Mouse (Mus musculus) adrenal gland, adult 8-10 months (tissue): ENCODE measurements around the gene Rbm20. TPM values are rescaled to one million over a fixed set of nuclear protein-coding genes. Genes with fewer than 3 reads are reported as not detected.
A peak's percentile ranks its signal among the peaks of the same experiment; 100 is the strongest.

Experiments used
- DNase-seq: peaks from one replicate; pipeline ENCODE4 v3.0.0; 2022
- total RNA-seq, 4 experiments: library from RNA; stranded (reverse); gene quantifications; 2 replicates each; pipeline ENCODE4 v1.2.4; 2022

The Rbm20 gene
- total RNA-seq, 4 experiments from 2014 or later = 1.4 to 1.9 (median 1.7) TPM

DNA sequence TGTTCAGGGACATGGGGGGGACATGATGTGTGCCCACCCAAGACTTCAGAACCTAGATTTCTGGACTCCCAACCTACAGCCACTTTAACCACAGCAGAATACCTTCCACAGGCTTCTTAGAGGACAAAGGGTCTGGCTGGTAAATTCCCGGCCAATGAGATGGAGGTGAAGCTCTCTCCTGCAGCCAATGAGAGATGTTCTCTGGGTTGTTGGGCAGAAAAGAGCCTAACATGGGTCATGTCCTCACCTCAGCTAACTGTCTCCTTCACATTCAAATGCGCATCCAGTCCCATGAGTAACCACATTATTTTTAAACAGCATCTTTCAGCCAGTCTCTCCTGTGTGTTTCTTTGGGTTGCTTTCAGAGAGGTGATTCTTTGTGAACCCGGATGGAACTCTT lies 5.7 kb upstream of the Rbm20 start:
- no peak for DNase-seq

DNA sequence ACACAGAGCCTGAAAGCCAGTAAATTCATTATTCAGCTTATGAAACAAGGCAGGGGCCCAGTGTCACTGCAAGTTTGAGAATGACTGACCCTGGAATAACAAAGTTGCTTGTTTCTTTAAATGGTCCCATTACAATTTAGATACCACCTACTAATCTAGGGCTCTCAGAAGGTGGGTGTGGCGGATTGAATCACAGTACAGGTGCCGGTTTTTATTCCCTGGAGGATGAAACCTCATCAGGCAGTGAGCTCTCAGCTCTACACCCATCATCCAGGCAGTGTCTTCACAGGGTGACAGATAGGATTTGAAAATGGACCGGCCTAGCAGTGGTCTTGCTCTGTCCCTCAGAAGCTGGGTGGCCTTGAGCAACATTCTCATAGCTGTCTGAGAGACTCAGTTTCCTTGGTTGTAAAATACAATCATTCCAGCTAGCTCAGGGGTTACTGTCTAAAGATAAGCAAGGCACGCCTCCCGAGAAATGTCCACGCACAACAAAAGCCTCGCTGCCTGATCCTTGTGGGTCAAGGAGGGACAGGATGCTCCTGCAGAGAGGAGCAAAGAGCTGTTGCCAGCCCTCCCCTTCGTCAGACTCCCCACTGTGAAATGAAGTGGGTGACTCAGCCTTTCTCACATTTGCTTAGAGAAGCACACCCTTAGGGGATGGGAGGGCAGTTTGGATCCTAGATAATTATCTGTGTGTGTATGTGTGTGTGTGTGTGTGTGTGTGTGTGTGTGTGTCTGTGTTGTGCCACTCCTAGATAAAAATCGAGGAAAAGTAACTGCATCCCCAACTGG lies 2.8 kb upstream of the Rbm20 start:
- no peak for DNase-seq

DNA sequence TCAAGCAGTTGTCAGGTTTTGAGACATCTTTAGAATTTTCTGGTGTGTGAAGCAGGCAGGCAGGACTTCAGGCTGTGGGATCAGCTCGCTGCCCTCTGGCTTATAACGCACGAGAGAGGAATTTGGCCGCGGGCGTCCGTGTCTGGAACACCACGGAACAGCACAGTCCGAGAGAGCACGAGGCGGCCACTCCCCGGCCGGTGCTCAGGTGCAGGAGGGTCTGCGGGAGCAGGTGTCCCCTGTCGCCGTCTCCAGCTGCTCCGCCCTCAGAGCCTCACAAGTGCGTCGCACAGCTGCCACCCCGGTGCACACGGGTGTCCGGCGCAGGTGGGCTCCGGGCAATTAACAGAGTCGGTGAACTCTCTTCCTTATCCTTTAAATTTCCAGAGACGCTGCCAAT lies 878 bp upstream of the Rbm20 start:
- DNase-seq = no peak

DNA sequence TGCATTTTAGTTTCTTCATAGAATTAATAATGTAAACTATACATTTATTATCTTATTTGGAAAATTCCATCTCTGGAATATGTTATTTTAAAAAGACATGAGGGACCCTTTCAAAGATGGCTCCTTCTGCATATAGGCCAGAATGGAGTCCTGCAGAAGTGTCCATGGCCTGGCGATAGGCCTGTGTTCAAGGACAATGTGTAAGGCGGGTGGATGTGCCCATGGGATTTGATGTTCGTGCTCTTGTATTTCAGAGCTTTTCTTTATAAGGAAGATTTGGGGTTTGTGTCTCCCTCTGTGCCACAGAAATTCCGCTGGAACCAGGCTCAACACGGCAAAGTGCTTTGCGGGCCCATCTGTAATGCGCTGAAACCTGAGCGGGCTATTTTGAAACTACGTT lies 2.1 kb downstream of the Rbm20 start:
- no peak for DNase-seq

DNA sequence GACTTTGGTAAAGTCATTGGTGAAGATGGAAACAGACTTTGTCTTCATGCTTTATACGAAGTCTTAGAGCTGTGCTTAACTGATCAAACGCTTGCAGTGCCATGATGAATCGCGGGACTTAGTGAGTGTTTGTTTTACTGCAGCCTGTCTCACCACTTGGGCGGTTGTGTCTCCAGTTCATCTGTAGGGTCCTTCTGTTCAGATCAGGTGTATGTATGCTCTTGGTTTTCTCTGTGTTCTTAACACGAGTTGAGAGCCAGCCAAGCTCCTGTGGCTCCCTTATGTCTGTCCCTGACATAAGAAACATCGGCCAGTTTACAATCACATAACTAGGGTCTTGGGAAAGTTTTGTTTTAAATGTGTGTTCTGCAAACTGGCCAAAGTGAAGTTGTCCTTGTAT lies 2.9 kb downstream of the Rbm20 start:
- DNase-seq = no peak

DNA sequence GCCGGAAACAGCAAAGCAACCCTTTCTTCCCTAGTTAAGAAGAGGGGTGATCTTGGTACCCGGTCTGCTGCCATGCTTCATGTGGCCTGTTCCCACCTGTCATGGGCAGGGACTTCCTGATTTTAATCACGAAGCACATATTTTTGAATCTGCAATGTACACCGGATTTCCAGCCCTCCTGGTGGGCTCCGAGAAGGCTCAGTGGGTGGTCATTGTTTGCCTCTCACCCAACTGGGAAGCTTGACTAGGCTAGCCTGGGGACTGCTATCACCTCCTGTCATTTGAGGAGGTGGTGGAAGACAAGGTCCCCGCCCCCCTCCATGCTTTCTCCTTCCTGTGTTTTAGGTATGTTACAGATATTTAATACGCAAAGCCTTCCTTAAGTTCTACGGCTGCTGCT lies 5.3 kb downstream of the Rbm20 start:
- DNase-seq = no peak

DNA sequence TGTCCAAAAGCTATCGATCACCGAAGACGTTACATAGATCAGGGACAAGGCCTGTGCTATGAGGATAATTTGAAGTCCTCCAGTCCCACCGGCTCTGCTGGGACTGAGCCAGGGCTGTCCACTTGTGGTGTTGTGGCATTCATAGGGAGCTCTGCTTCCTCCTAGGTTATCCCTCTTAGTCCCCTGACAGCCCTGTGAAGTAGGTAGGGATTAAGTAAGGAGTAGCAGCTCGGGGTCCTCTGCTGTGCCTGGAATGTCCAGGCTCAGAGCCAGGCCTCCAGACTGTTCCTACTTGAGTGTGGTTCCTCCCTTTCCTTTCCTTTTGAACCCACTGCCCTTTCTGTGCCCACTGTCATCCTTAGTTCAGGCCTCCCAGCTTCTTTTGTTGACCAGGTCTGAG lies 10.5 kb downstream of the Rbm20 start:
- DNase-seq = no peak

DNA sequence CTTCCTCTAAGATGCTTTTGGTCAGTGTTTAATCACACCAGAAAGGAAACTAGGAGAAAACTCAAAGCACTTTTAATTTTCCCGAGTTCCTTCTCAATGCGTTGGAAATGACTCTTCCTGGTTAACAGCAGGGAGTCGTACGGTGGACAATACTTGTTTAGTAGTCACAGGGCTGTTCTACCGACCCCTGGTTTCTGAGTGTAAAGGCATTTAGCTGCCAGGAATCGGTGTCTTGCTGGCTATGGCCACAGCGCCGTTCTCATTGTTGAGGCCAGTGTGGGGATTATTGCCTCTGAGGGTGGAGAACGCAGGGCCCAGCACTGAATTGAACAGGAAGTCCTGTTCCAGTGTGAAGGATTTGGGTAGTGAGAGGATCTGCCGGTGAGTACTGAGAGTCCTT lies 13.7 kb downstream of the Rbm20 start:
- DNase-seq = no peak

DNA sequence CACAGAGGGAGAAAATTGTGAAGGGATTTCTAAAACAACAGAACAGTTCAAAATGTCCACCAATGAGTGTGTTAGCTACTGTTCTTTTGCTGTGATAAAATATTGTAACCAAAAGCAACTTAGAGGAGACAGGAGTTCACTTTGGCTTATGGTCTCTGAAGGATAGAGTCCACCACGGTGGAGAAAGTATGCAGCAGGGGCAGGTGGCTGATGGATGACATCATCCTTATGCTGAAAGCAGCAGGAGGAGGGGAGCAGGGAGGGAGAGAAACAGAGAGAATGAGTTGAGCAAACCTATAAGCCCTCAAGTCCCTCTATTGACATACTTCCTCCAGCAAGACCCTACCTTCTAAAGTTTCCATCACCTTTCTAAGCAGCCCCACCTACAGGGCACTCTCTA lies 16.9 kb downstream of the Rbm20 start:
- no peak for DNase-seq

DNA sequence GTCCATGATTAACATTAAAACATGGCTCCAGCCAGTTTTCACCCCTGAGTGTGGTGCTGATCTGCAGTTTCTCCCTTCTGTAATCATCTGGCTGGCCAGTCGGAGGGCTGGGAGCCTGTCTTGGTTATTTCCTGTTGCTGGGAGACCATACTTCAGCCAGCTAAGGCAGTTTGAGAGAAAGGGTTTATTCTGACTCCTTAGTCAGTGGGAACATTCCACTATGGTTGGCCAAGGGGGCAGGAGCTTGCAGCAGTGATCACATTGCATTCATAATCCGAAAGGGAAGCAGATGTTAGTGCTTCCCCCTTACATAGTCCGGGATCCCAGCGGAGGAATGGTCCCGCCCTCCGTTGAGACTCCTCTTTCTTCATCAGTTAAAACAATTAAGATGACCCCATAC lies 19.0 kb downstream of the Rbm20 start:
- DNase-seq = no peak

DNA sequence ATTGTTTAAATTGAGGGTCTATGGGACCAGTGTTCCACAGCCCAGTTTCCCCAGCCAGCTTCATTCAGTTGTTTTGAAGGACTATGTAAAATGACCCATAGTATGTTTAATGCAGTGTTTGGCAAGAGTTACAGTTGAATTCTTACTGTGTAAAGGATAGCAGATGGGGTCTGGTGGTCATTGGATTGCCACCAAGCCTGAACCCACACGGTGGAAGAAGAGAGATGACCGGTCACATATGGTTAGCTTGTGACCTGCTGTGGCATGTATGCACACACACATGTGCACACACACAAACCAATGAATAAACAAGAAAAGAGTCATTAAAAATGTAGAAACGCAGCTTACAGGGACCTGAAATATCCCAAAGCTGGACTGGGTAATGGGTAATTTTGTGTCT lies 19.5 kb downstream of the Rbm20 start:
- DNase-seq = no peak

DNA sequence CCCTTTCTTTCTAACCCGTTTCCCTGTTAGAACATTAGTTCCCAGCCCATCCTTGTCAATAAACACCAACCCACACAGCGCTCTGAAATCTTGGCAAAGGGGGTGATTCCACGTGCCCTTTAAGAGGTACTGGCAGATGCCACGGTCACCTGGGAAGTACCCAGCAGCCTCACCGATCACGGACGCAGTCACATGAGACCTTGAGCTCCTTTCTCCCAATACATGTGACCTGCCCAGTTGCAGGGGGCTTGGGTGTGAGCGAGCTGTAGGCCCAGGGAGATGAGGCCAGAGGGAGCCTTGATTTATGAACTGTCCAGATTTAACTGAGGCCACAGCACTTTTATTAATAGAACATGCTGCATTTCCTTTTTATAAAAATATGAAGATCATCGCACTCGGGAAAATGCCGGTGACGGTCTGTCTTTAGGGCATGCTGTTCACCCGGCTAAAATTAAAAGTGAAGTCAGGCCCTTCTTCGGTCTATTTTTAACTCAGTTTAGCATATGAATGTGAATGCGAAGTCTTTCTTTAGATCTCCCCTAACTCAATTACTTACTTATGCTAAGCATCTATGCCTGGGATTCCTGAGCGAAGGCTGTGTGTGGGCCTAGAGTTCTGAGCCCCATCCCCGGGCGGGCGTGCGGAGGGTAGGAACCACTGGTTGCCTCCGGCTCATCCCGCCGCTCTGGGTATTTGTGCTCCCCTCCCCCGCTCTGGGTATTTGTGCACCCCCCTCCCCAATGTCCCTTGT lies 20.4 kb downstream of the Rbm20 start:
- no peak for DNase-seq

DNA sequence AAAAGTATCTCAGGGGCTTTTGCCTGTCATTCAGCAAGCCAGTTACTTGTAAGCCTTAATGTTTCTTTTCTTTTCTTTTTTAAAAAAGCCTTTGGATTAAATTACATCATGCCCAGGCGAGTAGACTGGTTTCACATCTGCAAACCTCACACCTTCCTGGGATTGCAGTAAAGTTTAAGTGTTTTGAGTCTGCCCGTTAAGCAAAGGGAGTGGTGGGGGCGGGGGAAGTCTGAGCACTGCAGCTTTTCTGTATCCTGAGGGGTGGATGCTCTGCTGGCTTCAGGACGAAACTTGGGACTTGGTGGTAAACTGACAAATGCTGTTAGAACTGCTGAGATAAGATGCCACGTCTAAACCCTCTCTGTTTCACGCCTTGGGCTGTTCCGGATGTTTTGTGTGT lies 22.6 kb downstream of the Rbm20 start:
- no peak for DNase-seq

DNA sequence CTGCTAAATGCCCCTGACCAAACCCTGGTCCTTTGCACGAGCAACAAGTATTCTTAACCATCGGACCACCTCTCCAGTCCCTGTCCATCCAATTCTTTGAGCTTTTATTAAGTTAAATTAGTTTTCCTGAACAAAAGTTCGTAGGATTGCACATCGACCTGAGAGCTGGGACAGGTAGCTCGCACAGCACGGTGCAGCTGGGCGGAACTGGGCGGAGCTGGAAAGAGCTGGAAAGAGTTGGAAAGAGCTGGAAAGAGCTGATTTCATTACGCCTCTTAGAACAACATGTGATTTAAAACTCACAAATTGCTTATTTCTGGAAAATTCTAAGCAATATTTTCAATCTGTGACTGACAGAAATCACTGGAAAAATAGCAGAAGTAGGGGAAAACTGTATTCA lies 24.3 kb downstream of the Rbm20 start:
- DNase-seq = no peak

DNA sequence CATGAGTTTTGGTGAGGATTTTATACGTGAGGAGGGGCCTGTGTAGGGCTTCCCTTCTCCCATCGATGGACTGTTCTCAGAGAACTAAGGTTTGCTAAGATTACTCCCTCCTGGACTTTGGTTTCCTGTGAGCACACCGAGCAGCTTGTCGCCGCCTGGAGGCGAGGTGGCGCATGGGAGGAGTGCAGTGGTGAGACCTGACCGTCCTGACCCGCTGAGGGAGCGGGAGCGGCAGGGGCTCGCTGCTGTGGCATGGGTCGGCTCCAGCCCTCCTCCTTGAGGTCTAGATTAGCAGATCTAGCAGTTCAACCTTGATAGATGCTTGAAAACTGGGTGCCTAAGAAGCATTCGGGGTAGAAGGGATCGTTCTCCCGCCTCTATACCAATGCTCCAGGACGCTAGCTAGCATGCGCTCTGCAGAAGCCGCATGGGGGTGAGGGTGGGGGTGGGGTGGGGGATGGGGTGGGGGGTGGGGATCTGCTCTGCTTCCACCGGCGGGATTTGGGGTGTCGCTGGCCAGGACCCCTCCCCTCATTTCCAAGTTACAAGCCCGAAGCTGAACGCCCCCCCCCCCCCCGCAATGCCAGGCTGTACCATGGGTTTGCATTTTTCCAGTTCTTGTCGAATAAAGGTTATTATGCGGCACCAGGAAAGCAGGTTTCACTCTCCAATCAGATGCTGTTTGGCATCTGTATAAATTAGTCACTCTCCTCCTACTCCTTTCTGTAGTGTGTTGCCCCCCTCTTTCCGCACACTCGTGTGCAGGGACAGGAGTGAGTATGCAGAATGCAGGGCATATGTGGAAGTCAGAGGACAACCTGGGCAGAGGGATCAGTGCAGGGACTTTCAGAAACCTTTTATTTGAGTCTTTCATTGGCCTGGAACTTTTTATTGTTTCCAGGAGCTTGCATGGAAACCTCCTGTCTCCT lies 28.1 kb downstream of the Rbm20 start:
- DNase-seq = no peak

DNA sequence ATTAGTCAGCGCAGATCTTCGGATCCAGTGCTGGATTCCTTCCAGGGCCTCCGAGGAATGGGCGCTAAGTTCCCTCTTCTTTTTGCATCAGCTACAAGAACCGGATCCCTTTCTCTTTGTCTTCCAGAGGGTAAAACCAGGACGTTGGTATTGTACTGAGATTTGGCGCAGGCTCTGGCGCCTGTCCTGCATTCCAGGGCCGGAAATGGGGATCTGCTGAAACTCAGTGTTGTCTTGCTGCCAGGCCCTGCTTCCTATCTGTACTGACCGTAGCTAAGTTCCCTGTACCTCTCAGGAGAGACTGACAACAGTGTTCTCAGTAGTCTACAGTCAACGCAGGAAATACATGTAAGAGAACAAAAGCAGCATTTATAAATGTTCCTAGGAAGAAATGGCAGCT lies 31.3 kb downstream of the Rbm20 start:
- DNase-seq = no peak

DNA sequence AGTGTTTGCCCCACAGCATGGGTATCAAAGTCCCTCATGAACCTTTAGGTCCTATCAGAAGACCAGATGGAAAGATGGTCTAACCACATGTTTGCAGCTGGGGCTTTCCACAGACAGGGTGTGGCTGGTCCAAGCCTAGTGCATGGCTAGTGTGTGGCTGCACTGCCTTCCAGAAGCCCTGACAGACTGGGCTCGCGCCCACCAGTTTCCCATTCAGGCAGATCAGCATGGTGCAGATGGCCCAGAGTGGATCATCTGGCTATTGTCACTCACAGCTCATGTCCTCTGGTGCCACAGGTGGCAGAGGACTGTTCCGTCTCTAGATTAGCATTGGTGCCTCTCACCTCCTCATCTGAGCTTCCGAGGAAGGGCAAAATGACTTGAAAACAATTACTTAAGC lies 33.8 kb downstream of the Rbm20 start:
- DNase-seq = no peak

DNA sequence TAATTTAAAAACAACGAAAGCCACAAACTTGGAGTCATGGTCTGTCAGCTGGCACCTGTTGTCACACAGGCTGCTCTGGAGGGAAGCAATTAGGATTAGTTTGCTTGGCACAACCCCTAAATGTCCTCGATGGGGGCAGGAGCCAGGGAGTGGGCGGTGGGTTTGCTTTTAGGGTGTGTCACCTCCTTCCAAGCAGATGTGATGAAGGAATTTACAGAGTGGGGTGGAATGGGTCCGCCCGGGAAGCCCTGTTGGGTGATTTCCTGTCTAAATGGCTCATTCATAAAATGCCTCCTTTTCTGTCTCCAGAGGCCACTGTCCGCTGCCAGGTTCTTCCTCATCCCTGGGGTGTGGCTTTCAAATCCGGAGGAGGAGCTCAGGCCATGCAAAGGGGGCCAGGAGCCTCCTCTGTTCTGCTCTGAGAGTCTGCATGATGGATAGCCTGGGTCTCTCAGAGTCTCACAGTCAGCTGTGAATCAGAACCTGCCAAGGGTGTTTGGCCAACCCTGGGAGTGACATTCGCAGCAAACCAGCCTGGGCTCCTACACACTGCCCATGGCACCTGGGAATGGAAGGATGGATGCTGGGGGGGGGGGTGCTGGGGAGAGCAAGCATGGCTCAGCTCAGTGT lies 34.3 kb downstream of the Rbm20 start:
- DNase-seq = no peak

DNA sequence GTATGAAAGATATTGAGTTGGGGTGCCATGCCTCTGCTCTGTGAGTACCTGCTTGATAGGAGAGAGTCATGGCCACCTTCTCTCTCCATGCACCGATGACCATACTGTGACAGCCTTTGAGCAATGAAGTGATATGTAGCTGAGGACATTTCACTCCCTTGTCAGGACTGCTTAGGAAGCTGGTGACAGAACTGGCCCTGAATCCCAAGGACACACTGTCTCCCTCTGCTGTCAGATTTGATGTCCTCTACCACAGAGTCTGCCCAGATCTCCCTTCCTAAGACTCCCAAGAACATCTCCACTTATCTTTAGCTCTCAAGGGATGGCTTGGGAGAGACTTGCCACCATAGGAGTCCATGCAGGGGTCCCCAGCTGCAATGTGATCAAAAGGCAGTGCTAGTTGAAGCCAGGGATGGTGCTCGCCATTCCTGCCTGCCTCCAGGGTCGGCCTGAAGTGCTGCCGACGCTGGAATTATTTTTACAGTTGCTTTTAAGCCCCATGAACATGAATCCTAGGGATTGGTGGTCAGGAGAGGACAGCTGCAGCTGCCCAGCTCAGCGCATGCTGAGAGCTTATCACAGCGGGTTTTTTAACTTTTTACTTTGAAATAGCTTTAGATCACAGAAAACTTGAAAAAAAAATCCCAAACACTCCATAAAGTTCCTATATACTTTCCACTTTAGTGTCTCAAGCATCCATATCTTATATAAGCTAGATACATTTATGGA lies 35.4 kb downstream of the Rbm20 start:
- peak; percentile 6 for DNase-seq

DNA sequence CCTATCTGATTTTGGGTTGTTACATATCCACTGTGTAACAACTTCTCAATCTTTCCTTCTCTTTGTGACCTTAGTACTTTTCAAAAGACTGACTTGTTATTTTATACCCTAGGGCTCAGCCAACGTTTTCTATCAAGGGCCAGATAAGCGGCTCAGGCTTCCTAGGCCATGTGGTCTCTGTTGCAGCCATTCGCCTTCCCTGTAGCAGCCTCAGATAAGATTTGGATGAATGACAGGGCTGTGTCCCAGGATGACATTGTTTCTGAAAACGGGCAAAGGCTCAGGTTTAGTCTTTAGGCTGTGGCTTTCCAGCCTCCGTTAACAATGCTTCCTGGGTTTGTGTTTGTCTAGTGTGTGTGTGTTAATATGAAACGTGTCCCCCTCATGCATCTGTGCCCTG lies 36.3 kb downstream of the Rbm20 start:
- DNase-seq = no peak

DNA sequence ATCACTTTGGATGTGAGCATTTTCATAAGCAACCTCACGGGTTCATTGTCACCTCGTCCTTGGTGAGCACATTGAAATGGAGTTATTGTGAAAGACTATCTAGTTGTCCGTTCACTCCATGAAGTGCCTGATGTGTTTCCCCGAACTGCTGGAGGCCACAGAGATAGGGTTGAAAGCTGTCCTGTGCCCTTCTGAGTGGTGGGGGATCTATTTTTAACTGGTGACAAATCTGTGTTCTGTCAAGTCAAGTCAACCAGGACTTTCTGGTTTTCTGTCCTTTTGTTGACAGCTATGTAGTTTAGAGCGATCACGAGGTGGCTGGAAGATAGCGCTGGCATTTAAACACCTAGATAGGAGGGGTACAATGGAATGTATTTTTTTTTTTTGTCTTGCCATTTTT lies 39.4 kb downstream of the Rbm20 start:
- peak; percentile 17 for DNase-seq

DNA sequence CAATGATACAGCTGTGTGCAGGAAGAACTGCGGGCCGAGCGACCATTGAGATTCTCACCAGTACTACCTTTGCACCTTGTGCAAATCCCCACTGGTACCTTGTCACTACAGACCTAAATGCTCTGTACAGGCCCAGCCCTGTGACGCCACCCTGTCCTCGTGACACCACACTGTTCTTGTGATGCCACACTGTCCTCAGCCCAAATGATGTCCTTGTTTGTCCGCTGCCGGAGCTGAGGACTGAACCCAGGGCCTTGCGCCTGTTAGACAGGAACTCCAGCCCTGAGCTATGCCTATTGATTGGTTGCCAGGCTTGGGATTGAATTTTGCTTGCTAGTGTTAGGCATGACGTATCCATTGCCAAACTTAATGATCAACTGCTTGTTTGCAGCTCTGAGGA lies 40.3 kb downstream of the Rbm20 start:
- no peak for DNase-seq
